Mouse (Mus musculus): ENCODE measurements around the gene Ankrd9. TPM values are rescaled to one million over a fixed set of nuclear protein-coding genes. Genes with fewer than 3 reads are reported as not detected.
A peak's percentile ranks its signal among the peaks of the same experiment; 100 is the strongest.

Ankrd9 gene
- polyA plus RNA-seq (2015; fragmentation: Nextera tagmentation; extraction: Ambion mirVana) = 14.1 and 16.3 TPM in 2 replicates

- under 1% methylated on average over 85 of the region's 90 CpGs for WGBS
- ATAC-seq (ENCODE audit: low FRiP score, low read depth) = peak; percentile 97
- H3K36me3 ChIP-seq = peaks cover 36% of the 10 kb centered on the region
- H3K4me2 ChIP-seq (replicated peaks) = peak within 1 kb of the TSS; percentile 81
- peaks cover 18% of the 10 kb centered on the region for H3K4me1 ChIP-seq
- H3K9me3 ChIP-seq = no peaks in the 10 kb centered on the region
- H3K9ac ChIP-seq = peak within 1 kb of the TSS; percentile 80
- H3K27ac ChIP-seq = peak within 1 kb of the TSS; percentile 28; the same call in 1 of the 2 replicates
- H3K27me3 ChIP-seq = no peaks in the 10 kb centered on the region
- H3K4me3 ChIP-seq = peak within 1 kb of the TSS; percentile 86
Measured at GRCm38 (mm10) chr12:110978607-110979406, at the start of gene Ankrd9. Gene Ankrd9 (minus strand): TSS chr12:110979040.

DNA sequence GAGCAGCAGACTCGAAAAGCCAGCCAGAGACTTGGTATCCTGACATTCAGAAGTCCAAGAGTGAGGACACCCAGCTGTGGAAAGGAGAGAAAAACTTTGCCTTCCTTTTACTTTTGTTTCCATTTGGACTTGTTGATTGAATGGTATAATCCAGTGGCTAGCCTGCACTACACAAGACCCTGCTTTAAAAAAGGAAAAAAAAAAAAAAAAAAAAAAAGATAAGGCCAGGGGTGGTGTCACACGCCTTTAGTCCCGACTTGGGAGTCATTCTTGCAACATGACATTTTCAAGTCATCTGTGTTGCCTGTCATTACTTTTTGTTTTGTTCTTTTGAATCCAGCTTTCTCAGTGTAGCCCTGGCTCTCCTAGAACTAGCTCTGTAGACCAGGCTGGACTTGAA is 42.7 kb upstream of the Ankrd9 start:
- H3K4me3 ChIP-seq = no peak overlapping the region
- no peak overlapping the region for H3K9ac ChIP-seq
- no peak overlapping the region for H3K4me2 ChIP-seq (replicated peaks)
- WGBS = 60% methylated on average over 3 of the region's 3 CpGs
- no peak for ATAC-seq (ENCODE audit: low FRiP score, low read depth)
- no peaks in the 10 kb centered on the region for H3K9me3 ChIP-seq
- no peaks in the 10 kb centered on the region for H3K36me3 ChIP-seq
- H3K4me1 ChIP-seq = no peaks in the 10 kb centered on the region
- H3K27me3 ChIP-seq = no peaks in the 10 kb centered on the region
- no peak overlapping the region for H3K27ac ChIP-seq

- Histone ChIP-seq H3K9me3 (no peaks in the 10 kb centered on the region), H3K9ac (no peak overlapping the region), H3K27me3 (no peaks in the 10 kb centered on the region), H3K36me3 (no peaks in the 10 kb centered on the region), H3K4me2 (replicated peaks) (no peak overlapping the region), H3K4me3 (no peak overlapping the region), H3K4me1 (no peaks in the 10 kb centered on the region; the same call in 1 of the 2 replicates), H3K27ac (no peak overlapping the region)
- WGBS = 12% methylated on average over 1 of the region's 1 CpGs
- peak; percentile 83; the same call in 1 of the 2 replicates for ATAC-seq (ENCODE audit: low FRiP score, low read depth)
Measured at GRCm38 (mm10) chr12:111021138-111021537, 42.3 kb upstream of the Ankrd9 start.

DNA sequence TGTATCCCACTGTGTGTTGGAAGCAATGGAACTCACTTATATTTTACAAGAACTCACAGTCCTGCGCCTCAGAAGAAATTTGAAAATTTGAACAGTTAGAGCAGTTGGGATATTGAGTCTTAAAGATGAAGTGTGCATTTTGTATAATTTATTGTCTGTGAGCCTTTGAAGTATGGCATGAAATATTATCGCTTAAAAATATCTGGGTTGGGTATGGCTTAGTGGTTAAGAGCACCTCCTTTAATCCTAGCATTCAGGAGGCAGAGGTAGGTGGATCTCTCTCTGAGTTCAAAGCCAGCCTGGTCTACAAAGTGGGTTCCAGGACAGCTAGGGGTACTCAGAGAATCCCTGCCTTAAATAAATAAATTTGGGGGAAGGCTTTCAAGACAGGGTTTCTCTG is 40.2 kb upstream of the Ankrd9 start:
- no peak for ATAC-seq (ENCODE audit: low FRiP score, low read depth)
- no peak overlapping the region for H3K4me2 ChIP-seq (replicated peaks)
- no peak overlapping the region for H3K4me3 ChIP-seq
- H3K27ac ChIP-seq = no peak overlapping the region
- H3K4me1 ChIP-seq = peaks cover 5% of the 10 kb centered on the region; the same call in 1 of the 2 replicates
- H3K9me3 ChIP-seq = no peaks in the 10 kb centered on the region
- 90% methylated on average over 2 of the region's 2 CpGs for WGBS
- no peaks in the 10 kb centered on the region for H3K27me3 ChIP-seq
- H3K9ac ChIP-seq = no peak overlapping the region
- no peaks in the 10 kb centered on the region for H3K36me3 ChIP-seq

DNA sequence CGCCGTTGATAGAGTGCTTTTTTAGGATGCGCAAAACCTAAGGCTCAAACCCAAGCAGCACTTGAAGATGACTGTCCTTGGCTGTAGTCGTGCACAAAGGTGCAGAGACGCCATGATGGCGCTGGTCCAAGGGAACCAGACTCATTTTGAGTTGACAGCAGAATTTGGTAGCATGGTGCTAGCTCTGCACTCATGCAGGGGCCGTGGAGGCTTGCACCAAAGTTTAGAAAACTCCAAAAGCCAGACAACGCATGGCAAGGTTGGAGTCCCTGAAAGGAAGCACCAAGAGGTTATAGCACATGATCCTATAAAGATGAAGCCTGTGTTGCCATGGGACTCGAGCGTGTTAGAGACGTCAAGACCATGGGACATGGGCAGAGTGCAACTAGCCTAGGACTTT is 39.2 kb upstream of the Ankrd9 start:
- no peaks in the 10 kb centered on the region for H3K36me3 ChIP-seq
- H3K4me2 ChIP-seq (replicated peaks) = no peak overlapping the region
- no peak overlapping the region for H3K27ac ChIP-seq
- no peak for ATAC-seq (ENCODE audit: low FRiP score, low read depth)
- H3K27me3 ChIP-seq = no peaks in the 10 kb centered on the region
- H3K4me3 ChIP-seq = no peak overlapping the region
- H3K4me1 ChIP-seq = peaks cover 5% of the 10 kb centered on the region; the same call in 1 of the 2 replicates
- H3K9me3 ChIP-seq = 0 out of 2 replicates have a peak, but pooled peaks cover under 1% of the 10 kb centered on the region
- WGBS = 90% methylated on average over 11 of the region's 11 CpGs
- H3K9ac ChIP-seq = no peak overlapping the region

GRCm38 (mm10) chr12:111016807-111017206 is 38.0 kb upstream of the Ankrd9 start:
- no peak overlapping the region for H3K4me3 ChIP-seq
- H3K9ac ChIP-seq = no peak overlapping the region
- WGBS = 77% methylated on average over 3 of the region's 3 CpGs
- no peak for ATAC-seq (ENCODE audit: low FRiP score, low read depth)
- H3K4me2 ChIP-seq (replicated peaks) = no peak overlapping the region
- 0 out of 2 replicates have a peak, but pooled peaks cover 7% of the 10 kb centered on the region for H3K9me3 ChIP-seq
- H3K36me3 ChIP-seq = no peaks in the 10 kb centered on the region
- H3K4me1 ChIP-seq = peaks cover 5% of the 10 kb centered on the region; the same call in 1 of the 2 replicates
- H3K27me3 ChIP-seq = no peaks in the 10 kb centered on the region
- H3K27ac ChIP-seq = no peak overlapping the region

- Histone ChIP-seq H3K27ac (no peak overlapping the region), H3K4me1 (peaks cover 35% of the 10 kb centered on the region), H3K4me2 (replicated peaks) (no peak overlapping the region), H3K9ac (no peak overlapping the region), H3K9me3 (0 out of 2 replicates have a peak, but pooled peaks cover 7% of the 10 kb centered on the region), H3K4me3 (no peak overlapping the region), H3K27me3 (no peaks in the 10 kb centered on the region), H3K36me3 (no peaks in the 10 kb centered on the region)
- no peak for ATAC-seq (ENCODE audit: low FRiP score, low read depth)
- 76% methylated on average over 6 of the region's 6 CpGs for WGBS
Measured at GRCm38 (mm10) chr12:111009615-111010257, 30.9 kb upstream of the Ankrd9 start.

GRCm38 (mm10) chr12:111008500-111009490 is 30.0 kb upstream of the Ankrd9 start:
- H3K27me3 ChIP-seq = no peaks in the 10 kb centered on the region
- H3K4me3 ChIP-seq = no peak overlapping the region
- H3K9me3 ChIP-seq = 0 out of 2 replicates have a peak, but pooled peaks cover 7% of the 10 kb centered on the region
- peaks cover 35% of the 10 kb centered on the region for H3K4me1 ChIP-seq
- H3K36me3 ChIP-seq = no peaks in the 10 kb centered on the region
- no peak overlapping the region for H3K27ac ChIP-seq
- 0 out of 2 replicates have a peak overlapping the region, but pooled peaks have one; percentile 19 for H3K9ac ChIP-seq
- ATAC-seq (ENCODE audit: low FRiP score, low read depth) = no peak
- 59% methylated on average over 11 of the region's 11 CpGs for WGBS
- H3K4me2 ChIP-seq (replicated peaks) = no peak overlapping the region

DNA sequence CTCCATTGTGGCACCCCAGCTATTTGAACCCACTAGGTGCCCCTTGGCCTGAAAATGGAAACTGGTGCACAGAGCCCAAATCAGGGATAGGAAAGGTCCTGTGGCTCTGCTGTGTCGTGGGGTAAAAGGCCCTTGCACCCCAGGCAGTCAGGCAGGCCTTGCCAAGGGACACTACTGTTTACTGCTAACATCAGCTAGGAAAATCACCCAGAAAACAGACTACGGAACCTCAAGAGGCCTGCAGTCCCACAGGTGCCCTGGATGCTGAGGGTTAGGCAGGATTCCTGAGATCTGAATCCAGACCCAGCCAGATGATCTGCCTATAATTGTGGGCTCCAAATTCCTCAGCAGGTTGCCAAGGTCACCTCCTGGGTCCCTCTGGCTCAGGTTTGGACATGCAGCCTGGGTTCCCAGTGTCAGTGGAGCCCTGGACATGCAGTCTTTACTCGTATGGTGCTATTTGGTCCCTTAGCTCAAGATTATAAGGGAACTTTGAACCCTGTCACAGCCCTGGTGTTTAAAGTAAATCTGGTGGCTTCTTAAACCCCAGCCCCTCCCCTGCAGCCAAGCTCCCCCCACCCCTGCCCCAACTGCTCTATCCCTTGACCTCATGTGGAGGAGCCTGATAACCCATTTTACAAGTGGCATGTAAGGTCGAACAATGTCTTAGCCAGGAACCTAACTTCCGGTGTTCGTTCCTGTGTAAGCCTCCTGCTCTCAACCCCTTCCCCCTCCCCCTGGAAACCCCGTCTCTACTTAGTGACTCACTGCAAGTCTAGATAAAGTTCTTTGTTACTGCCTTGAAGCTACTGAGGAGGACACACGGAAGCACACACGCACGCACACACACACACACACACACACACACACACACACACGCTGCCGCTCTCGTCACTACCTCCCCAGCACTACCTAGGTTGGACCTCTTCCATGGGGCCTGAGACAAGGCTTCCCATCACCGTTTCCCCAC is 28.6 kb upstream of the Ankrd9 start:
- 0 out of 2 replicates have a peak, but pooled peaks cover under 1% of the 10 kb centered on the region for H3K9me3 ChIP-seq
- no peaks in the 10 kb centered on the region for H3K27me3 ChIP-seq
- no peak overlapping the region for H3K9ac ChIP-seq
- no peaks in the 10 kb centered on the region for H3K36me3 ChIP-seq
- H3K4me2 ChIP-seq (replicated peaks) = no peak overlapping the region
- H3K4me1 ChIP-seq = peaks cover 35% of the 10 kb centered on the region
- no peak for ATAC-seq (ENCODE audit: low FRiP score, low read depth)
- H3K4me3 ChIP-seq = no peak overlapping the region
- WGBS = 70% methylated on average over 14 of the region's 14 CpGs
- H3K27ac ChIP-seq = peak overlapping the region; percentile 12; the same call in 1 of the 2 replicates

- no peaks in the 10 kb centered on the region for H3K27me3 ChIP-seq
- H3K4me3 ChIP-seq = no peak overlapping the region
- 46% methylated on average over 5 of the region's 5 CpGs for WGBS
- no peak overlapping the region for H3K9ac ChIP-seq
- H3K36me3 ChIP-seq = no peaks in the 10 kb centered on the region
- peak overlapping the region; percentile 12; the same call in 1 of the 2 replicates for H3K27ac ChIP-seq
- no peaks in the 10 kb centered on the region for H3K9me3 ChIP-seq
- peaks cover 35% of the 10 kb centered on the region for H3K4me1 ChIP-seq
- peak; percentile 9; the same call in 1 of the 2 replicates for ATAC-seq (ENCODE audit: low FRiP score, low read depth)
- H3K4me2 ChIP-seq (replicated peaks) = no peak overlapping the region
Measured at GRCm38 (mm10) chr12:111006339-111006738, 27.5 kb upstream of the Ankrd9 start.
